Mouse (Mus musculus): Measurements from ENCODE around the gene Crebbp.
A peak's percentile ranks its signal among the peaks of the same experiment; 100 is the strongest.
"Not testable (repeated sequence)": the region's sequence is repeated elsewhere in the genome, so short reads cannot be mapped to it uniquely, and the experiment has no call there.

Crebbp gene

DNA sequence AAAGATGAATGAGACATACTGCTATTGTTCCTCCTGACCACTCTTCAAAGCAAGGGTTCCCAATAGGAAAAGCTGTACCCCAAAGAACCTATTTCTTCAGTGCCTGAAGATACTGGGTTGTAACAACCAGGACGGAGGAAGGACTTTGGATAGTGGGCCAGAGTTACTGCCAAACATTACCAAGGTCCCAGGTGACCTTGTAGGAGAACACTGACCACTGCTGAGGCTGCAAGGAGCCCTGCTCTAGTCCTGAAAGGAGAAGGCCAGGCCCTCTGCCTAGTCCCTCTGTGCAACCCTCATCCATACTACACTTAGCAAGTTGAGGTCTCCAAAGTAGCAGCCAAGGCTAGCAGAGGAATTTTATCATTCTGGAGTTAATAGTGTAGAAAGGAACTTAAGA, 60.7 kb downstream of the Crebbp start:
- DNase-seq (ENCODE audit: low read depth, low spot score), result no peak

DNA sequence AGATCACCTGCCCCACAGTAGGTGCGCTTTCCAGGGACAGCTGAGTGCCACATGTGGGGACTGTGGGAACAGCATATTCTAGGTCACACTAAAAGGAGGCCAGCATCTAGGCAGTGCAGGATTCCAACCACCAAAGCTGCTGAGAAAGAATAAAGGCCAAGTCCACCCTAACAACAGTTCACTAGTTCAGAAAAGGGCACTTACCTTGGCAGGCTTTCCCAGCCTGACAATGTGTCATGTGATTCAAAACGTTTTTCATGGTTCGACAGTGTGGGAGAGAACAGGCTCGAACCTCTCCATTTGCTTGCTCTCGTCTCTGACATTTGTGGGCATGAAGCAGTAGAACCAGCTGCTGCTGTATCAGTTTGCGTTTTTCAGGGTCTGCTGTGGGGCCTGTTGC, 75.3 kb downstream of the Crebbp start:
- no peak for DNase-seq (ENCODE audit: low read depth, low spot score)

DNA sequence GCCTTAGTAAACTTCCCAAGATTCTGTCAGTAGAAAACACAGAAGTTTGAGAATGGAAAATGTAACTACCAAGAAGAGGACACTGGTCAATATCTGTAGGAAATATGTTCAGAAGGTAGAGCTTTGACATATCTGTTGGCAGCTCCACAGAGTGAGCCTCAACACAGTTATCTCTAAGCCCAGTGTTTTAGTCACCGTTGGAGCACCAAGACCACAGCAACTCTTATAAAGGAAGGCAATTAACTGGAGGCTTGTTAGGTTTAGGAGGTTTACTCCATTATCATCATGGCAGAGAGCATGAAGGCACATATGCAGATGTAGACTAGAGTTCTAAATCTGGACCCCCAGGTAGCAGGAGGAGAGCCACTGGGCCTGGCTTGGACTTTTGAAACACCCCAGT, 80.0 kb downstream of the Crebbp start:
- no peak for DNase-seq (ENCODE audit: low read depth, low spot score)

DNA sequence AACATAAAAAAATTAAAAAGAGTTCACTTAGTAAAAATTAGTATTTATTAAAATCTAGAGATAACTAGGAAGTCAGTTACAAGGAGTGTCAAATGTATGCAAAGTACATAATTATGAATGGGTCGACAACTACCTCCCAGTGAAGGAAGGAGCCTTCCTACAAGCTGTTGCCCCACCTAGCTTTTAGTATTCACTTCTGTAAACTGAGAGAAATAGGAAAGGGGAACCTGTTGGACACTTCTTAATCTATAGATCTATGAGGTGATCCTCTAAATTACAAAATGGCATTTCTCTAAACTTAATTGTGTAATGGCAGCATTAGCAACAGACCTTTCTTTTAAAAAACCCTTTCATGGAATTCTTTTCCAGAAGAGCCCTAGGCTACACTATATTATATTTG, 84.9 kb downstream of the Crebbp start:
- DNase-seq (ENCODE audit: low read depth, low spot score), result no peak

DNA sequence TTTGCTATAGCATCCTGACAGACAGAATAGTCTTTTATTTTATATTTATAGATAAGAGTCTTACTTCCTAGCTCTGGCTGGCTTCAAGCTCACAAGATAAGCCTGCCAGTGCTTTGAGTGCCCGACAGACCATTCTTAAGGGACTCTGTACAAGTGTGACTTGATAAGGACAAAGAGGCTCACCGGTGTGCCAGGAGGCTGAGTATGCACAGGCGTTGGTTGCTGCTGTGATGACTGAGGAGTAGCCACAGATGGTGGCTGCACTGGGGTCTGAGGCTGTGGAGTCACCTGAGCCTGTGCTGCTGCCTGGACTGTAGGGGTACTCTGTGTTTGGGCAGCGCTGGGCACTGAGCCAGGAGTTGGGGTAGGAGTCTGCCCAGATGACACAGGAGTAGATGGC, 96.7 kb downstream of the Crebbp start:
- no peak for DNase-seq (ENCODE audit: low read depth, low spot score)

DNA sequence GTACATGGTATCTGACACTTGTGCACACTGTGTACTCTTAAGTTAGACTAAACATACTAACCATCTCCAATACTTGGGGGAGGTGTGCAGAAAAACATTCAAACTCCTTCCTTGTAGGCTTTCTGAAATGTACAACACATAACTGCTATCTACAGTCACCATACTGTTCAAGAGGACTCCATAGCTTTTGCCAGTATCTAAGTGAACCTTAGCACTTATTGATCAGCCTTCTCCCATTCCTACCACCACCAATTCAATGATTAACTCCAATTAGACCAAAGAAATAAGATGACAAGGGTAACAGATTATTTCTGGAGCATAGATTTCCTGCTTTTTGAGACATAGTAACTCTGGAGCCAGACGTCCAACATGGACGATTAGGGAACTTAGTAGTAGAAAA, 113.4 kb downstream of the Crebbp start:
- no peak for DNase-seq (ENCODE audit: low read depth, low spot score)

DNA sequence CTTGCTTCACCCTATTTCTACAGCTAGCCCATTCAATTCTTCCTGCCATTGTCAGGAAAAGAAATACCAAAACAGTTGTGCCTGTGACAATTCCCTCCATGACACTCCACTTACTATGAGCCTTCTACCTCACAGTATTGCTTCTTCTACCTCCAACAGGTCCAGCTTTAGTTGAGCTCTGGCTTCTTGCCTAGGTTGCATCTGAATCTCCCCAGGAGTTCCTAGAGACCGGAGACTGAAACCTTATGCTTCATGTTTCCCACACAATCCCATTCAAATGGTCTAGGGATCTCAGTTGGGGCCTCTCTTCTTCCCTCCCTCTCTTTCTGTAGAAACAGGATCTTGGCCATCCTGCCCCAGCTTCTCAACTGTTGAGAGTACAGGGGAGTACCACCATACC, 116.3 kb downstream of the Crebbp start:
- no peak for DNase-seq (ENCODE audit: low read depth, low spot score)

DNA sequence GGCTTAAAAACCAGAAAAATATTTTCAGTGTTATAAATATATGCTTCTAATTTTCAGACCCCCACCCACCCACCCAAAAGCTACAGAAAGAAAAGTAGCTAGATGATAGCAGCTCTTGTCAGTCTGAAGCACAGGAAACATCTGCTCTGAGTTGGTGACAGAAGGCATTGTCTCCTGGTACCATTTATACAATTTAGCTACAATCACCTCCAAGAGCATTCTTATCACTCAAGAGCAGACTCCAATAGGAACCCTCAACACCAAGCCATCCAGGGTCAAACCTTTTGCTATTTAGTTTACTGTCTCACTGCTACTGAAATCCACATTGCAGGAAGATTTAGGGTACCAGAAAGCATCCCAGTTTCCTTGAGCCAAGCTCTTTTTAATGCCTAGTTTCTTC, 116.9 kb downstream of the Crebbp start:
- DNase-seq (ENCODE audit: low read depth, low spot score), result no peak

DNA sequence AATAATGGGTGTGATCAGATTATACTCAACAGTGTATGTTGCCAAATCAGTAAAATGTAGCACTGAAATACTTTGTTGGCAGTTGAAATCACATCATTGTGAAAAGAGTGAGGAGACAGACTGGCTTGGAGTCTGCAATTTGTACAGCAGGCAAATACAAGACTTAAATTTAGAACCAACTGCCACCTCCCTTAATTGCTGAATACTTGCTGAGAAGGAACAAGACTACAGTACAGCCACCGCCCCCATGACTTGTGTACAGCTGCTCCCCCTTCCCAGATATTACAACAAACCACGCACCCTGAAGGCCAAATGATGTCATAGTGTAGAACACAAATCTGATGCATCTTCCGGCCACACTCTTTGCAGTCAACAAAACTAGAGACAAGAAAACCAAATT, 117.7 kb downstream of the Crebbp start:
- no peak for DNase-seq (ENCODE audit: low read depth, low spot score)

DNA sequence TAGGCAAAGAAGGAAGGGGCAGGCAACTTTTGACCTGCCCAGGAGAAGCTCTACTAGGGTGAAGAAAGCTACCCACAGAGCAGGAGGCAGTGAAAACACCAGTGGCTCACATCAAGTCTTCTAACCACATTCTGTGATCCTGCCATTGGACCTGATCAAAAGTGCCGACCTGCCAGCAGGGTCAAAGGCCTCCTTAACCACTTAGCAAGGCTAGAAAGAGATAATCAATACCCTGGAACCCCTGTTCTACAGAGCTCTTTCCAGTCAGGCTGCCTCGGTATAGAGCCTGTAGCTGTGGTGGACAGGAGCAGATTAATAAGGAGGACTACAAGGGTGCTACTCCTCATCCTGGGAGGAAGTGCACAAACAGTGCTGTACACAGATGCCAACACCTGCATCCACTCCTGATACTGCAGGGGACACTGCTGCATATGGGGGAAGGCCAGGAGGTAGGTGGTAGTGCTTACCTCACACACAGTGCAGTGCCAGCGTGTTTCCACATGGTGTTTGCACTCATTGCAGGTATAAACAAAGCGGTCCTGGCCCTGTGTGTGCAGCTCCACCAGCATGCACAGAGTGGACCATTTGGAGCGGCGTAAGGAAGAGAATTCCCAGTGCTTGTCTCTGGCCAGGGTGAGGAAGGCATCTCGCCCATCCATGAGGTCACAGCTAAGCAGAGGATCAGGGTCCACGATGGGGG, 126.4 kb downstream of the Crebbp start:
- DNase-seq (ENCODE audit: low read depth, low spot score), result no peak

DNA sequence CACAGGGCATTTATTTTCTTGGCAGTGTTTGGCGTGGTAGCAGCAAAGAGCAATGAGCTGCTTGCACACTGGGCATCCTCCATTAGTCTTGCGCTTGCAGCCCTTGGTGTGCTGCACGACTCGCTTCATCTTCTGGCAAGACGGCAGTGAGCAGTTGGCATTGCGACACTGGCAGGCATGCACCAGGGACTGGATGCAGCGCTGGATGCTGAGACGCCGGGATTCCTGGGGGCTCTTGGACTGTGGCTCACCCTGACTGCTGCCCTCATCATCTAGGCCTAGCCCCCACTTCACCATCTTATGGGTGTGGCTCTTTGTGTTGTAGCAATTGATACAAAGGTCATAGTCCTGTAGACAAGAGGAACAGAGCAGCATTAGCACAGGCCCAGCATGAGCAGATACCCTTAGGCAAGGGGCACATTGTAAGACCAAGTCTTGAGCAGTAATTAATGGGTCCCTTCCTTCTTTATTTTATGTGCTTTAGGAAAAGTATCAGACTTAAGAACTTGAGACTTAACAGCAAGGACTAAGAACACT, 127.9 kb downstream of the Crebbp start:
- DNase-seq (ENCODE audit: low read depth, low spot score), result peak; percentile 25

DNA sequence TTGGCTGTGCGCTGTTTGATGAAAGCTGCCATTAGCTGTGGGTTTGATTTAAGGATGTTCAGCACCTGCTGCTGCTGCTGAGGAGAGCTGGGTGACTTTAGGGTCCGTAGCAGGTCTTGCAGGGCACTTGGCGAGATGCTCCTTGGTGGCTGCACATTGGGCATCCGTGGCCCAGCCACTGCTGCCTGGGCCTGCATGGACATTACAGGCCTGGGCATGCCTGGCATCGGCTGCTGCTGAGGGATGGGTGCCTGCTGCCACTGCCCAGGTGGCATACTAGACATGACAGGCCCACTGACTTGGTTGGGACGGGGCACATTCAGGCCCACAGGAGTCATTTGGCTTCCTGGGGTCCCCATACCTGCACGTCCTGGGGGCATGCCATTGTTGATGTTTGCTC, 128.7 kb downstream of the Crebbp start:
- DNase-seq (ENCODE audit: low read depth, low spot score), result no peak

DNA sequence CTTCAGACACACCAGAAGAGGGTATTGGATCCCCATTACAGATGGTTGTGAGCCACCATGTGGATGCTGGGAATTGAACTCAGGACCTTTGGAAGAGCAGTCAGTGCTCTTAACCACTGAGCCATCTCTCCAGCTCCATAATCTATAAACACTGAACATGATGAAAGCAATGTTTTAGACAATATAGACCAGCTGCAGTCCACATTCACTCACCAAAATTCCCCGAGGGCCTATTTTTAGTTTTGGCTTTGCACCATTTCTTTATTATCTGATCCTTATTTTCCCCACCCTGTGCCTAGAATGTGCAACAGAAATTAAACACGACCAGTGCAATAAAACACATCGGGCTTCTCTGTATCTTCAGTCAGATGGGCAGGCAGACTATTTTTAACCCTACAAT, 133.4 kb downstream of the Crebbp start:
- DNase-seq (ENCODE audit: low read depth, low spot score), result not testable (repeated sequence)

DNA sequence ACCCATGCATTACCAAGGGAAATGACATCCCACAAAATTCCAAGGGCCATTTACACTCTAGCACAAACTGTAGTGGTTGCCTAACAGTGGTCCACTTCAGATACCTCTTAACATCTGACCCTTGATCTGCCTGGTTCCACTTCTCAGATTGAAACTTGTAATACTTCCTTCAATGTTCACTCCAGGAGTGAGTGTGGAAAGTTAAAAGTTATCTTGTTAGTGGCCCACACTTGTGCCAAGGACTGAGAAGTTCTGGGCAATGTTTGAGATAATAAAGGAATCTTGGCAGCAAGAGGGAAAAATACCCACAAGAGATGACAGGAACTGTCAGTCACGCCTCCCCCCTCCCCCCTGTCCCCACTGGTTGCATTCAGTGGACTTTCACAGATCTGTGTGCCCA, 134.1 kb downstream of the Crebbp start:
- no peak for DNase-seq (ENCODE audit: low read depth, low spot score)

DNA sequence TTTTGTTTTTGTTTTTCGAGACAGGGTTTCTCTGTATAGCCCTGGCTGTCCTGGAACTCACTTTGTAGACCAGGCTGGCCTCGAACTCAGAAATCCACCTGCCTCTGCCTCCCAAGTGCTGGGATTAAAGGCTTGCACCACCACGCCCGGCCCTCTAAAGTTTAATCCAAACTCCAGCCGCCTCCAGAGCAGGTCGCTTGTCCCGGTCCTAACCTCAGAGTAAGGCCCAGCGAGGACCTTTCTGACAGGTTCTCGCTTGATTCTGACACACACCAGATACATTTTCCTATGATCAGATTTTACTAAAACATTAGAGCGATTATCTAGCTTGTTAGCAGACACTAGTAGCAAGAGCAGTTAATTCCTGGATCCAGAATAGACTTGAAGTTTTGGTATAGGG, 135.5 kb downstream of the Crebbp start:
- not testable (repeated sequence) for DNase-seq (ENCODE audit: low read depth, low spot score)

DNA sequence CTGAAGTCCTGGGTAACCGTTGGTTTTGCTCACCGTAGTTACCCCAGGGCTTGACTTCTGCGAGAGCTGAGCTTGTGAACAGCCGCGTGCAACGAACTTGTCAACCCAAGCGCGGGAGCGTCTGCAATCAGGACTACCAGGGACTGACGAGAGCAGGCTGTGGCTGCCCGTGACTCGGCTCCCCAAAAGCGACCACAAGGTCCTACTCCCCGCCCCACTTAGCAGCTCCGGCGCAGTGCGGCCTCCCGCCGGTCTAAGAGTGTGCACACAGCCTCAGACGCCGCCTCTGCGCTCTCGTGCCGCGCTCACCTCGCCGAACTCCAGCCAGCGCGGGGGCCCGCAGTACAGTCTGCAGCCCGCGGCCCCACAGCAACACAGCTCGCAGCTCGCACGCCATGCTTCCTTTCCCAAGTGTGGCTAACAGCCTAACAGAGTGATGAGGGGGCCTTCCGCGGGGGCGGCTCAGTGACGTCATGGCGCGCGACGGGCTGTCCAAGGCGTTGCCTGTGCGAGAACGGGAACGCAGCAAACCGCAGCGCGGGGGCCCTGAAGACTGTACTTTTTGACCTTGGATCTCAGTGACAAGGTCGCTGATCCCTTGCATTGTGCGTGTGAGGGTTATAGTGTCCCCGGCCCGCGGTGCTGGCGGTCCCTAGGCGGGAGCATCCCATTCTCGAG, 136.3 kb downstream of the Crebbp start, which contains the start of gene Trap1:
Gene Trap1 (minus strand): TSS at position 444 of the 678 bp plus-strand sequence.
- peak; percentile 95 for DNase-seq (ENCODE audit: low read depth, low spot score)

DNA sequence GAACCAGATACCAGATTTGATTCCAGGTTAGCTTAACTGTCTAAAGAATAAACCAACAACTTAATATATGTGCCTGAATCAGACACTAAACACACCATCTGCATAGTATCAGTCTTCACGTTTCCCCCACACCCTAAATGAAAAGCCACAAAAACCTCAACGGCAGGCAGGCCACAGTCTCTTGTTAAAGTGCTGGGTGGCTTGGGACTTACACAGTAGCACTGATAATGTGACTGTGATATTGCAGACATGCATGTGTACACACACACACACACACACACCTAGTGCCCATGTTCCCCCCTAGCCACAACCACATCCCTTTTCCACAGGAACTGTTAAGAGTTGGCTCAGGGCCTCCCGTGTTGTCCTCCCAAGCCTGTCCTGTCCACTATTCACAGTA, 139.0 kb downstream of the Crebbp start:
- DNase-seq (ENCODE audit: low read depth, low spot score), result no peak

DNA sequence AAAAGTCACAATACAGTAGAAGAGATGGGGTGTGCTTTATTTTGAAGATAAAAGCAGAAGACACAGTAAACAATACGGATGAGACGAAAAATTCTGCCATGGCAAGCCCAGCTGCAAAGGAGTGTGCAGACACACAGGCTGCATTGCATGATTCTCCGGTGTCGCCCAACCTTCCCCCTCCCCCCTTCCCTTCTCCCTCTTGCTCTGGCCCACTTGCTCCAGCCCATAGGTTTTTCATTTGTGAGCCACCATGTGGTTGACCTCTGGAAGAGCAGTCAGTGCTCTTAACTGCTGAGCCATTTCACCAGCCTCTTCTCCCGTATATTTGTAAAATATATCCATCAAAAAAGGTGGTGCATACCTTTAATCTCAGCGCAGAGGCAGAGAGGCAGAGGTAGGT, 139.5 kb downstream of the Crebbp start:
- DNase-seq (ENCODE audit: low read depth, low spot score), result peak; percentile 69

DNA sequence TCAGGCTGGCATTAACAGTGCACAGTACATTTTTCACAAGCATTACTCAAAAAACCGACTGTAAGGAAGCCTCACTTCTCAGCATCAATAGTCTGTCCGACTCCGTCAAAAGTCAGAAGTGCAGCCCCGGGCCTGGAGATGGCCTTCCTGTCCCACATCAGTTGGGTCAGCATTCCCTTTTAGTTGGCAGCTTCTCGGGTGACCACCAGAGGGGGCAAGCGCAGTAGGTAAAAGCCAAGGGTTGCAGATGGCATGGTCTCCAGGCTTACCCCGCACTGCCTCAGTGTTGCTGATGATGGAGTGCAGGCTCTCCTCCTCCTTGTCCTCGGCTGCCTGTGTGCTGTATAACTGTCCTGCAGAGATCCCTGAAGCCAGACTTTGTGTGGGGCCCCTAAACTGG, 145.2 kb downstream of the Crebbp start:
- peak; percentile 49 for DNase-seq (ENCODE audit: low read depth, low spot score)

DNA sequence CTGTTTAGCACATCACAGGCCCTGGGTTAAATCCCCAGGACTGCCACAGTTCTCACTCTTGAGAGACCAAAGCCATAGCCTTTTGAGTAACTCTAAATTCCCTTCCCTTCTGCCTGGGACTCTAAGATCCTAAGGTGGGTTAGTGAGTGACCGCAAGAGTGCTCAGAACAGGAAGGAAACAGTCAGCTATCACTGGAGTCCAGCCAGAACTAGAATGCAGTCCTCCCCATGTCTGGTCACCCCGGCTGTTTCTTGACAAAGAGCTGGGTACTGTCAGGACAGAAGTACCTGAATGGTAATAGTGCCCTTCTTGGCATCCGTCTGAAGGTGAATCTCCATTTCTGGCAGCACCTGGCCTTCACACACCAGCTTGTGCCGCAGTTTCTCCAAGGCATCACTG, 148.9 kb downstream of the Crebbp start:
- no peak for DNase-seq (ENCODE audit: low read depth, low spot score)

DNA sequence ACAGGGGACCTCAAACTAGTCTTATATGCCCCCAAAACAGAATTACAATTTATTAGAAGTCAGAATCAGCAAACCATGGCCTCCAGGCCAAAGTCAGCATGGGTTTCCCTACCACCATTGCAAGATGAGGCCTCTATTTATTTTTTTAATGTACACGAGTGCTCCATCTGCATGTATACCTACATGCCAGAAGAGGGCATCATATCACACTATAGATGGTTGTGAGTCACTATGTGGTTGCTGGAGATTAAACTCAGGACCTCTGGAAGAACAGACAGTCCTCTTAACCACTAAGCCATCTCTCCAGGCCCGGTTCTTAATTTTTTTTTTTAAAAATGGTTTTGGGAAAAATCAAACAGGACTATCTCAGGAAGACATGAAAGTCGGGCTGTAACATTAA, 160.0 kb downstream of the Crebbp start:
- no peak for DNase-seq (ENCODE audit: low read depth, low spot score)

DNA sequence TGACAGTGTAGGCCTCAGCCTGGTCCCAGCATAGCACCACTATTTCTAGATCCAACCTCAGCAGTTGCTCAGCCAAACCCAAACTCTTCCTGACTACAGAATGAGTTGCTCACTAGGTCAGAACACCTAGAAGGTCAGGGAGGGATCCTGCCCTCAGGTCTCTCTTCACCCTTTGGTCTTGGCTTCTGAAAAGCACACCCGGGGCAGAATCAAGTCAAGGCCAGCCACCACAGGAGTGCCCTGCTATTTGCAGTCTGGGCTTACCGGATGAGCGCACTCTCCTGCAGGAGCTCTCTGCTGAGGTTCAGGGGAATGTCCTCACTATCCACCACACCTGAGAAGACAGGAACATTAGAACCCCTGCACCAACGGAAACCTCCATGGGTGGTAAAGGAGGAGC, 161.2 kb downstream of the Crebbp start:
- DNase-seq (ENCODE audit: low read depth, low spot score), result no peak

DNA sequence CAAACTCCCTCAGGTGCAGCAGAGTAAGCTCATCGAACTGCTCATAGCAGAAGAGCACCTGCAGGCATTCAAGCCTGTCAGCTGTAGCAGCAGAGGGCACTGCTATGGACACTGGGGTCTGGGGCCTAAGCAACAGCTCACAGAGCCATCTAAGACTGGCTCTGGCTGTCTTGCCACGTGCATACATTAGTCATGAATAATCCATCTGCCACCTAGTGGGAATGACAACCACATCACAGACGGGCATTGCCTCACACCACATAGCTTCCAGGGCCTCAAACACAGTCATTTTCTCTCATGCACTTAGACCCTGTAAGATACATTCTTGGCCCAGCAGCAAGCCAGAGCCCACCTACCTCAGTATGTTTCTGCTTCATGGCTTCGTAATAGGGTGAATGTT, 168.3 kb downstream of the Crebbp start:
- DNase-seq (ENCODE audit: low read depth, low spot score), result no peak

All from R1 (cell line).